Mouse (Mus musculus): Measurements from ENCODE around the gene Mrpl55. TPM values are rescaled to one million over a fixed set of nuclear protein-coding genes. Genes with fewer than 3 reads are reported as not detected.

The Mrpl55 gene
- polyA plus RNA-seq, 1 experiment from 2014 or later: 94.7 TPM

- no peak for ATAC-seq (ENCODE audit: insufficient number of reproducible peaks, insufficient read depth, low FRiP score, low TSS enrichment, low read depth)
- H3K4me2 ChIP-seq: no peak overlapping the region
- H3K9ac ChIP-seq (replicated peaks): no peak overlapping the region; the same call in 1 of the 2 replicates
- H3K27me3 ChIP-seq: peaks cover 3% of the 10 kb centered on the region; the same call in 1 of the 2 replicates
- H3K4me1 ChIP-seq (replicated peaks): peaks cover 24% of the 10 kb centered on the region
- H3K36me3 ChIP-seq: no peaks in the 10 kb centered on the region
- no peaks in the 10 kb centered on the region for H3K9me3 ChIP-seq
- H3K27ac ChIP-seq: no peak overlapping the region
- 18% methylated on average over 7 of the region's 7 CpGs for WGBS
- no peak overlapping the region for H3K4me3 ChIP-seq (replicated peaks)
Measured at GRCm38 (mm10) chr11:59230144-59230760, 28.0 kb downstream of the Mrpl55 start.

- ATAC-seq (ENCODE audit: insufficient number of reproducible peaks, insufficient read depth, low FRiP score, low TSS enrichment, low read depth): no peak
- Histone ChIP-seq H3K36me3 (no peaks in the 10 kb centered on the region), H3K27ac (no peak overlapping the region), H3K9ac (replicated peaks) (no peak overlapping the region), H3K9me3 (no peaks in the 10 kb centered on the region), H3K27me3 (peaks cover 3% of the 10 kb centered on the region; the same call in 1 of the 2 replicates), H3K4me3 (replicated peaks) (no peak overlapping the region), H3K4me1 (replicated peaks) (peaks cover 6% of the 10 kb centered on the region; the same call in 1 of the 2 replicates), H3K4me2 (no peak overlapping the region)
- WGBS: 42% methylated on average over 2 of the region's 2 CpGs
Measured at GRCm38 (mm10) chr11:59232797-59233196, 30.5 kb downstream of the Mrpl55 start.

- peaks cover 41% of the 10 kb centered on the region for H3K27me3 ChIP-seq
- no peaks in the 10 kb centered on the region for H3K36me3 ChIP-seq
- no peaks in the 10 kb centered on the region for H3K9me3 ChIP-seq
- no peak overlapping the region; the same call in 1 of the 2 replicates for H3K9ac ChIP-seq (replicated peaks)
- ATAC-seq (ENCODE audit: insufficient number of reproducible peaks, insufficient read depth, low FRiP score, low TSS enrichment, low read depth): peak; percentile 65
- 4% methylated on average over 14 of the region's 15 CpGs for WGBS
- peaks cover 20% of the 10 kb centered on the region for H3K4me1 ChIP-seq (replicated peaks)
- no peak overlapping the region for H3K27ac ChIP-seq
- peak overlapping the region; percentile 1; the same call in 1 of the 2 replicates for H3K4me2 ChIP-seq
- H3K4me3 ChIP-seq (replicated peaks): 0 out of 2 replicates have a peak overlapping the region, but pooled peaks have one; percentile 0
Measured at GRCm38 (mm10) chr11:59238525-59239427, 36.5 kb downstream of the Mrpl55 start.

- Histone ChIP-seq H3K27ac (no peak overlapping the region), H3K9me3 (no peaks in the 10 kb centered on the region), H3K27me3 (peaks cover 47% of the 10 kb centered on the region), H3K4me3 (replicated peaks) (0 out of 2 replicates have a peak overlapping the region, but pooled peaks have one; percentile 0), H3K36me3 (no peaks in the 10 kb centered on the region), H3K4me1 (replicated peaks) (peaks cover 24% of the 10 kb centered on the region), H3K4me2 (peak overlapping the region; percentile 1; the same call in 1 of the 2 replicates), H3K9ac (replicated peaks) (no peak overlapping the region; the same call in 1 of the 2 replicates)
- 19% methylated on average over 4 of the region's 4 CpGs for WGBS
- 0 out of 2 replicates have a peak, but pooled peaks have one; percentile 3 for ATAC-seq (ENCODE audit: insufficient number of reproducible peaks, insufficient read depth, low FRiP score, low TSS enrichment, low read depth)
Measured at GRCm38 (mm10) chr11:59239428-59239785, 37.1 kb downstream of the Mrpl55 start.

- Histone ChIP-seq H3K4me3 (replicated peaks) (no peak overlapping the region), H3K27ac (no peak overlapping the region), H3K9ac (replicated peaks) (no peak overlapping the region), H3K36me3 (no peaks in the 10 kb centered on the region), H3K4me2 (no peak overlapping the region), H3K9me3 (no peaks in the 10 kb centered on the region), H3K4me1 (replicated peaks) (peaks cover 24% of the 10 kb centered on the region), H3K27me3 (peaks cover 47% of the 10 kb centered on the region)
- no peak for ATAC-seq (ENCODE audit: insufficient number of reproducible peaks, insufficient read depth, low FRiP score, low TSS enrichment, low read depth)
- 69% methylated on average over 4 of the region's 4 CpGs for WGBS
Measured at GRCm38 (mm10) chr11:59239796-59240195, 37.5 kb downstream of the Mrpl55 start.

GRCm38 (mm10) chr11:59241841-59242240, 39.6 kb downstream of the Mrpl55 start:
- H3K4me2 ChIP-seq: no peak overlapping the region
- 3% methylated on average over 3 of the region's 3 CpGs for WGBS
- H3K9ac ChIP-seq (replicated peaks): no peak overlapping the region
- H3K4me1 ChIP-seq (replicated peaks): peaks cover 24% of the 10 kb centered on the region
- no peak for ATAC-seq (ENCODE audit: insufficient number of reproducible peaks, insufficient read depth, low FRiP score, low TSS enrichment, low read depth)
- H3K36me3 ChIP-seq: no peaks in the 10 kb centered on the region
- H3K9me3 ChIP-seq: no peaks in the 10 kb centered on the region
- peaks cover 52% of the 10 kb centered on the region for H3K27me3 ChIP-seq
- no peak overlapping the region for H3K27ac ChIP-seq
- H3K4me3 ChIP-seq (replicated peaks): no peak overlapping the region

GRCm38 (mm10) chr11:59243856-59244255, 41.6 kb downstream of the Mrpl55 start:
- WGBS: 14% methylated on average over 6 of the region's 6 CpGs
- Histone ChIP-seq H3K9ac (replicated peaks) (no peak overlapping the region), H3K4me1 (replicated peaks) (peaks cover 17% of the 10 kb centered on the region), H3K27me3 (peaks cover 59% of the 10 kb centered on the region), H3K4me3 (replicated peaks) (no peak overlapping the region), H3K4me2 (no peak overlapping the region), H3K9me3 (no peaks in the 10 kb centered on the region), H3K36me3 (no peaks in the 10 kb centered on the region), H3K27ac (no peak overlapping the region)
- no peak for ATAC-seq (ENCODE audit: insufficient number of reproducible peaks, insufficient read depth, low FRiP score, low TSS enrichment, low read depth)

- Histone ChIP-seq H3K9ac (replicated peaks) (no peak overlapping the region), H3K4me2 (no peak overlapping the region), H3K9me3 (no peaks in the 10 kb centered on the region), H3K27me3 (peaks cover 37% of the 10 kb centered on the region), H3K36me3 (no peaks in the 10 kb centered on the region), H3K4me3 (replicated peaks) (no peak overlapping the region), H3K27ac (no peak overlapping the region), H3K4me1 (replicated peaks) (peaks cover 4% of the 10 kb centered on the region)
- 61% methylated on average over 10 of the region's 10 CpGs for WGBS
- no peak for ATAC-seq (ENCODE audit: insufficient number of reproducible peaks, insufficient read depth, low FRiP score, low TSS enrichment, low read depth)
Measured at GRCm38 (mm10) chr11:59248101-59248500, 45.8 kb downstream of the Mrpl55 start.

Other genes with a start within 250 kb of the Mrpl55 start
- gene Hist3h2a, start 247.8 kb upstream of the Mrpl55 start, polyA plus RNA-seq (2016; fragmentation: Nextera tagmentation; extraction: Ambion mirVana): 26.2 and 27.9 TPM in 2 replicates
- 0.80 and 0.93 TPM in 2 replicates for gene Trim17, start 247.8 kb upstream of the Mrpl55 start, polyA plus RNA-seq (2016; fragmentation: Nextera tagmentation; extraction: Ambion mirVana)
- 21.6 and 22.4 TPM in 2 replicates for gene Trim11, start 224.4 kb upstream of the Mrpl55 start, polyA plus RNA-seq (2016; fragmentation: Nextera tagmentation; extraction: Ambion mirVana)
- 0.70 and 1.00 TPM in 2 replicates for gene Obscn, start 66.1 kb upstream of the Mrpl55 start, polyA plus RNA-seq (2016; fragmentation: Nextera tagmentation; extraction: Ambion mirVana)
- gene Iba57, start 38.7 kb upstream of the Mrpl55 start, polyA plus RNA-seq (2016; fragmentation: Nextera tagmentation; extraction: Ambion mirVana): 4.5 and 5.0 TPM in 2 replicates
- 0.65 and 1.2 TPM in 2 replicates for gene Gjc2, start 19.3 kb upstream of the Mrpl55 start, polyA plus RNA-seq (2016; fragmentation: Nextera tagmentation; extraction: Ambion mirVana)
- 121 and 130 TPM in 2 replicates for gene Guk1, start 10.3 kb upstream of the Mrpl55 start, polyA plus RNA-seq (2016; fragmentation: Nextera tagmentation; extraction: Ambion mirVana)
- 34.8 and 36.9 TPM in 2 replicates for gene 2310033P09Rik, start 5.8 kb downstream of the Mrpl55 start, polyA plus RNA-seq (2016; fragmentation: Nextera tagmentation; extraction: Ambion mirVana)
- gene Arf1, start 25.8 kb downstream of the Mrpl55 start, polyA plus RNA-seq (2016; fragmentation: Nextera tagmentation; extraction: Ambion mirVana): 602 and 603 TPM in 2 replicates
- 1.6 and 2.6 TPM in 2 replicates for gene Wnt3a, start 88.3 kb downstream of the Mrpl55 start, polyA plus RNA-seq (2016; fragmentation: Nextera tagmentation; extraction: Ambion mirVana)
- 5.0 and 5.6 TPM in 2 replicates for gene Wnt9a, start 104.4 kb downstream of the Mrpl55 start, polyA plus RNA-seq (2016; fragmentation: Nextera tagmentation; extraction: Ambion mirVana)
- 0.16 TPM in 1 of 2 replicates, not detected in the other for gene Prss38, start 173.2 kb downstream of the Mrpl55 start, polyA plus RNA-seq (2016; fragmentation: Nextera tagmentation; extraction: Ambion mirVana)
- gene Jmjd4, start 247.6 kb downstream of the Mrpl55 start, polyA plus RNA-seq (2016; fragmentation: Nextera tagmentation; extraction: Ambion mirVana): 17.4 and 18.6 TPM in 2 replicates
- gene Snap47, start 248.7 kb downstream of the Mrpl55 start, polyA plus RNA-seq (2016; fragmentation: Nextera tagmentation; extraction: Ambion mirVana): 142 and 145 TPM in 2 replicates